Mouse (Mus musculus) right cerebral cortex, postnatal 10 days (tissue): ENCODE measurements at regions not wholly inside any gene's neighbourhood (a gene's known extent, or its start where the extent isn't known, plus 50 kb on each side); places are given as distances from the start of the nearest gene placed in this dataset.
A peak's percentile ranks its signal among the peaks of the same experiment; 100 is the strongest.

Experiments used
- DNase-seq, 2 experiments: peaks; one replicate each; pipeline ENCODE4 v3.0.0; 2021; ENCODE audit warnings: low spot score in 2 of 2

DNA sequence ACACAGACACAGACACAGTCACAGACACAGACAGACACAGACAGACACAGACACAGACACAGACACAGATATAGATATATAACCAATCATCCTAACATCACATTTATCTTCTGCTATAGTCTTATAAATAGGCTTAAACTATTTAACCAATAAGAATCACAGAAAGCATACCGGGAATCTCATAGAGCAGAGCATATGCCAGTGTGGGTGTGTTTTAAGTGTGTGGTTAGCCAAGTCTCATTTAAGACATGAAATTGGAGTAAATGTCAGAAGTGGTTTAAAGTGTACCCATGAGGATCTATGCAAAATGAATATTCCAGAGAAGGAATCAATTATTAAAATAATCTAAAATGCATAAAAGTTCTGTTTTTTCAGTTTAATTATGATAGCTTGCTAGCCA lies 99.2 kb upstream of the Adamts5 start:
- no peak for DNase-seq

DNA sequence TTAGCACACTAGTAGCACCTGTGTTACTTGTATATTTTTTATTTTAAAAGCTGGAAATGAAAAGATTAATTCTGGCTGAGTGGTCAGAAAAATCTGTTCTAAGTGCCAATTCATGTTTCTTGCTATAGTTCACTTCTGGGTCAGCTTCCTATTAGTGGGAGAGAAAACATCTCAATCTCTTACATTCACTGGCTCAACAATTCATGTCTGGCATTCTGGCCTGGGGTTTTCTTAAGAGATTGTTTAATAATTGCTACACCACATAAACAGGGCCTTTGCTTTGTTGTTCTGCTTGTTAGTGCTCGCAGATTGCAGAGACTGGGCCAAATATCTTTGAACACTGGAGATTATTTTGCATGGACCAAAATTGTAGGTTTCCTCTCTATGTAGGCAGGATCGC lies 84.2 kb upstream of the Adamts5 start:
- DNase-seq, result no peak

GRCm38 (mm10) chr16:85977102-85977501 lies 75.5 kb upstream of the Adamts5 start:
- DNase-seq, result peak; percentile 33 to 49

DNA sequence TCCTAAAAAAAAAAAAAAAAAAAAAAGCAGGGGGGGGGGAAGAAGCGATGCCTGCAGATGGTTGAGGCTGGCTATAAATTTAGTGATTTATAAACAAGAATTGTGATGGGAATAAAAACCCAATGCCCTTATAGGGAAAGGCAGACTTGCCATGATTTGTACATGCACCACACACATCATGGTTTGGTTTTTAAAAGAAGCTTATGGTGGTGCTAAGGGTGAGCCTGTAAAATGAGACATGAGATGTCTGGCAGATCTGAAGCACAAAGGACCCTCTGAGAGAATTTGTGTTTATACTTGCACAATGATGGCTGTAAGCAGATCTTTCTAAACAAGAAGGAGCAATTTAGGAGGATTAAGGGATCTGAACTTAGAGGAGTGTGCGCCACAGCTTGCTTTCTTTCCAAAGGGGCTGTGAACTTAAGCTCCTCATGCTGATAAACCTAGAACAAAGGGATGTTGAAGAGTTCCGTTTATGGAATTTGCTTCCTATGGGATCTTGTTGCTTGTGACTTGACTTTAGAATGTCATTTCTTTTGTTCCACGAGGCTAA lies 65.3 kb upstream of the Adamts5 start:
- DNase-seq, result no peak

GRCm38 (mm10) chr16:85966251-85966650 lies 64.6 kb upstream of the Adamts5 start:
- DNase-seq, result no peak

DNA sequence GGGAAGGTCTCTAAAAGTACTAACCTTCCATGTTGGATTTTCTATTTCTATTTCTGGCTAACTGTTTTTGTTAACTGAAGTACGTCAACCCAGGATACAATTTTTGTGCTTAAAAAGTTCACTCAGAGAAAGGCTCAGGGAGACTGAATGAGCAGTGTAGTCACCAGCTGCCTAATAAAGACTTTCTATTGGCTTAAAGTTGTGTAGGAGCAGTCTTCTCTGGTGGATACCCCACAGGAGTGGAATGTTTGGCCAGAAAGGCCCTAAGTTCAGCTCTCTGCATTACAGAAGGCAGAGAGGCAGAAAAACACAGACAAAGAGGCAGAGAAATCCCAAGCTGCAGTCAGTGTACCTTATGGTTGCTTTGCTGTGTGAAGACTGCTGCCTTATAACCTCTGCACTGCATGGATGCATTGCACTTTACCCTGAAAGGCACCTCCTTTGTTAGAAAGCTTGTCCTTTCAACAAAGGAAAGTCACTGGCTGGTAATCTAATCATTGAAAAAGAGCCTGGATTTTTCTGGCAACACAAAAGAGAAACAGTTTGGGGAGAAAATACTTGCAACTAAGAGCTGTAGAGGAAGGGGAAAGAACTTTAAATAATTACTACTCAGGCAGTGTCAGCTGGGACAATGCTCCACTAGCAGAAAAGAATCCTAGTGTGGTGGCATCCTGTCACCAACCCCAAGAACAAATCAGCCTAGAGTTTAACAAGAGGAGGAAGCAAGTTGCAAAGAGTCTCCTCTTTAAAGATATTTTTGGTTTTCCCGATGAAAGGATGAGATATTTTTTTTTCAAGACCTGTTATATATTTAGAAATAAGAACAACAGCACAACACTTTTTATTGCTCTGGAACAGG lies 63.0 kb upstream of the Adamts5 start:
- no peak for DNase-seq

DNA sequence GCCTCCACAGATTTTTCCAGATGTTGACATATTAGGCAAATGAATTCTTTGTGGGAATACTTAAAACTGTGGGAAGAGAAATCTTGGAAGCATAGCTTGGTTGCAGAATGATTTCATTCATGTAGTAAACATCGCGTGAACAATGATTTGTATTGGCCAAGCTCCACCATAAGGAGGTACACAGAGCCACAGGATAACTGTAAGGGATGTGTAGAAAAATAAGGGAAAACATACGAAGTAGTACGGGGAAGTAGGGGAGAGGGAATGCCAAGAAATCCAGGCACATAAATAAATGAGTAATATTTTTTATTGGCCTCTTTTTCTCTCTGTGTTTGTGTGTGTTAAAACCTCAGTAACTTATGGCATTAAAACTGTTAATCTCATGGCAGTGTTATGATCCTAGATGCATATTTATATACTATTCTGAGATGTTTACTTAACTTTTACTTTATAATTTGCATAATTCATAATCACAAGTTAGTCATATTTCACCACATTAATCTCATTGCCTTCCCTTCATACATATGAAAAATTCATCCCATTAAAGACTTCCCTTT lies 54.5 kb upstream of the Adamts5 start:
- DNase-seq, result no peak

- no peak for DNase-seq
Observed at GRCm38 (mm10) chr16:85951628-85952027, 50.0 kb upstream of the Adamts5 start.
